Mouse (Mus musculus) lung, postnatal 25 days (tissue): ENCODE results near the gene Gid8.
"Not testable (repeated sequence)": the region's sequence is repeated elsewhere in the genome, so short reads cannot be mapped to it uniquely, and the experiment has no call there.

ENCODE experiments used
- DNase-seq: peaks from one replicate; pipeline ENCODE4 v3.0.0; 2022; ENCODE audit warnings: low spot score

The Gid8 gene

GRCm38 (mm10) chr2:180710276-180711155 lies 599 bp downstream of the Gid8 start:
- DNase-seq = no peak

GRCm38 (mm10) chr2:180711527-180711926 lies 1.6 kb downstream of the Gid8 start:
- no peak for DNase-seq

- no peak for DNase-seq
These were observed 2.2 kb downstream of the Gid8 start for GRCm38 (mm10) chr2:180712037-180712689.

- not testable (repeated sequence) for DNase-seq
These were observed 12.8 kb downstream of the Gid8 start for GRCm38 (mm10) chr2:180722748-180723147.

GRCm38 (mm10) chr2:180723865-180724264 lies 13.9 kb downstream of the Gid8 start:
- DNase-seq = no peak

GRCm38 (mm10) chr2:180724585-180725413 lies 14.9 kb downstream of the Gid8 start, which contains the start of gene Slc17a9:
TSS of gene Slc17a9 (plus strand) at chr2:180725263.
- DNase-seq = peak; percentile 81

GRCm38 (mm10) chr2:180725414-180725778 lies 15.5 kb downstream of the Gid8 start:
- DNase-seq = no peak

- no peak for DNase-seq
These were observed 16.1 kb downstream of the Gid8 start for GRCm38 (mm10) chr2:180725856-180726629.

GRCm38 (mm10) chr2:180726658-180727442 lies 16.9 kb downstream of the Gid8 start:
- DNase-seq = peak; percentile 62

- no peak for DNase-seq
These were observed 17.7 kb downstream of the Gid8 start for GRCm38 (mm10) chr2:180727613-180728021.

GRCm38 (mm10) chr2:180731036-180731435 lies 21.1 kb downstream of the Gid8 start:
- DNase-seq = no peak

- DNase-seq = no peak
These were observed 22.1 kb downstream of the Gid8 start for GRCm38 (mm10) chr2:180731984-180732383.

- no peak for DNase-seq
These were observed 25.3 kb downstream of the Gid8 start for GRCm38 (mm10) chr2:180735232-180735631.

- DNase-seq = no peak
These were observed 28.1 kb downstream of the Gid8 start for GRCm38 (mm10) chr2:180737984-180738383.

GRCm38 (mm10) chr2:180740349-180740748 lies 30.4 kb downstream of the Gid8 start:
- DNase-seq = no peak

- no peak for DNase-seq
These were observed 31.5 kb downstream of the Gid8 start for GRCm38 (mm10) chr2:180741421-180741820.

GRCm38 (mm10) chr2:180742820-180743219 lies 32.9 kb downstream of the Gid8 start:
- DNase-seq = no peak

- no peak for DNase-seq
These were observed 33.4 kb downstream of the Gid8 start for GRCm38 (mm10) chr2:180743321-180743720.

- DNase-seq = peak; percentile 84
These were observed 35.5 kb downstream of the Gid8 start for GRCm38 (mm10) chr2:180745248-180745927.

GRCm38 (mm10) chr2:180746569-180747192 lies 36.8 kb downstream of the Gid8 start:
- DNase-seq = no peak
